In the genomic region with DNA sequence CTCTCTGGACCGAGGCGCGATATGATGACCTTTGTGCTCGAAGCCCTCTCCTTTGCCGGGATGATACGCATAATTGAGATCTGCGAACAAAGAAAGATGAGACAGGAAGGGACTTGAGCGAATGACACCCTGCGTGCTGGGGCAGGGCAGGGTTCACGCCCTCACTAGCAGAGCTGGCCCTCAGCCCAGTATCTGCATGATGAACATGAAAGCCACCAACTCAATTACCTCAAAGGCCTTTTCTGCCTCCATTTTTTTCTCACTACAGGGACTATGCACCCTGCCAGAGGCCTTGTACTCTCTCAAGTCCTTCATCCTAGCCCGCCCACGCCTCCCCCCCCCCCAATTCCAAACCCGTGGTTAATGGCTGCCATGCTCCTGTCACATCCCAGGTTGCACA, we compare ENCODE assay signal across 14 mouse cellular contexts. TPM values are rescaled to one million over a fixed set of nuclear protein-coding genes. Genes with fewer than 3 reads are reported as not detected.
A peak's percentile ranks its signal among the peaks of the same experiment; 100 is the strongest.
DNase-seq lines count a peak whose midpoint lies in the region; ATAC-seq lines count a peak whose summit lies in the region.
"Had no signal": no experiment of that assay in that cellular context is flagged by ENCODE, and none has a peak within 500 bp of the region (broad histone marks: within the 10 kb centered on the region; RNA-seq: fewer than 3 reads in every experiment).

No protein-coding gene starts in this region.

- peaks cover 38% of the 10 kb centered on the region for H3K4me1 ChIP-seq in heart, embryonic 13.5 days
- no peaks in the 10 kb centered on the region for H3K4me1 ChIP-seq in heart, embryonic 11.5 days (ENCODE audit: control insufficient read depth, insufficient read depth, low read length)
- H3K4me1 ChIP-seq in kidney, embryonic 16.5 days (ENCODE audit: insufficient read depth, low read length): no peaks in the 10 kb centered on the region

- peak overlapping the region; percentile 1; the same call in 1 of the 2 replicates for H3K4me2 ChIP-seq in heart, embryonic 13.5 days
- H3K4me2 ChIP-seq in heart, embryonic 11.5 days: no peak overlapping the region
- no peak overlapping the region for H3K4me2 ChIP-seq in kidney, embryonic 16.5 days (replicated peaks; ENCODE audit: low read depth, low read length)
- H3K4me2 ChIP-seq: neural tube, embryonic 13.5 days had no signal

- H3K27ac ChIP-seq in heart, embryonic 13.5 days (replicated peaks): no peak overlapping the region; the same call in 1 of the 2 replicates
- no peak overlapping the region for H3K27ac ChIP-seq in heart, embryonic 11.5 days (ENCODE audit: low read depth, low read length)
- no peak overlapping the region for H3K27ac ChIP-seq in kidney, embryonic 16.5 days (ENCODE audit: low read length)
- H3K27ac ChIP-seq: liver, embryonic 14.5 days; neural tube, embryonic 13.5 days had no signal

- H3K27me3 ChIP-seq in heart, embryonic 13.5 days (replicated peaks): peaks cover 16% of the 10 kb centered on the region
- H3K27me3 ChIP-seq in heart, embryonic 11.5 days (ENCODE audit: control insufficient read depth, insufficient read depth, low read length): no peaks in the 10 kb centered on the region
- no peaks in the 10 kb centered on the region for H3K27me3 ChIP-seq in kidney, embryonic 16.5 days (ENCODE audit: insufficient read depth, low read length)
- H3K27me3 ChIP-seq: neural tube, embryonic 13.5 days had no signal

- H3K9me3 ChIP-seq in heart, embryonic 13.5 days: no peaks in the 10 kb centered on the region
- H3K9me3 ChIP-seq in heart, embryonic 11.5 days (replicated peaks; ENCODE audit: control insufficient read depth, low read length): no peaks in the 10 kb centered on the region
- H3K9me3 ChIP-seq in kidney, embryonic 16.5 days (ENCODE audit: low read length): no peaks in the 10 kb centered on the region
- H3K9me3 ChIP-seq: neural tube, embryonic 13.5 days had no signal

- peak; percentile 30 to 43 for DNase-seq in kidney, postnatal 4 days
- DNase-seq in Muller cell, postnatal 12 days (ENCODE audit: inconsistent ontology term): peak; percentile 62
- peak; percentile 33 for DNase-seq in fat pad, adult 2 months (ENCODE audit: extremely low read depth, low read depth, low spot score)
- DNase-seq in right cerebral cortex, postnatal 25 days: no peak
- DNase-seq: adrenal gland, adult 8-10 months; cerebellum, adult 2 months; heart, postnatal 10 days; lung, postnatal 14 days had no signal

- no peaks in the 10 kb centered on the region for H3K36me3 ChIP-seq in heart, embryonic 13.5 days
- no peaks in the 10 kb centered on the region for H3K36me3 ChIP-seq in heart, embryonic 11.5 days (ENCODE audit: control insufficient read depth, insufficient read depth, low read length)
- H3K36me3 ChIP-seq in kidney, embryonic 16.5 days (ENCODE audit: insufficient read depth, low read length): no peaks in the 10 kb centered on the region
- H3K36me3 ChIP-seq: neural tube, embryonic 13.5 days had no signal

- ATAC-seq in heart, embryonic 13.5 days (ENCODE audit: extremely low read depth, insufficient number of reproducible peaks, low FRiP score, low TSS enrichment): no peak
- no peak for ATAC-seq in heart, embryonic 11.5 days (replicated peaks; ENCODE audit: insufficient number of reproducible peaks, low FRiP score, low TSS enrichment)
- no peak for ATAC-seq in kidney, embryonic 16.5 days (ENCODE audit: low FRiP score, low TSS enrichment)

- no peak overlapping the region for H3K9ac ChIP-seq in heart, embryonic 13.5 days
- no peak overlapping the region for H3K9ac ChIP-seq in heart, embryonic 11.5 days (ENCODE audit: low read depth, low read length)
- H3K9ac ChIP-seq in kidney, embryonic 16.5 days (replicated peaks; ENCODE audit: low read length): no peak overlapping the region
- H3K9ac ChIP-seq: liver, embryonic 14.5 days; neural tube, embryonic 13.5 days had no signal

- WGBS in heart, embryonic 13.5 days: 58% methylated on average over 13 of the region's 13 CpGs
- 76% methylated on average over 13 of the region's 13 CpGs for WGBS in heart, embryonic 11.5 days (ENCODE audit: insufficient replicate concordance)
- WGBS in kidney, embryonic 16.5 days: 55% methylated on average over 13 of the region's 13 CpGs

- no peak overlapping the region for H3K4me3 ChIP-seq in heart, embryonic 13.5 days
- H3K4me3 ChIP-seq in heart, embryonic 11.5 days (ENCODE audit: low read depth, low read length): no peak overlapping the region
- H3K4me3 ChIP-seq in kidney, embryonic 16.5 days (ENCODE audit: low read length): no peak overlapping the region
- H3K4me3 ChIP-seq: erythroblast, embryonic 14.5 days; neural tube, embryonic 13.5 days had no signal

RNA-seq across cellular contexts. Expression of gene Rplp1, which starts 29.4 kb away (rescaled TPM):
- 913 and 1,036 TPM in 2 replicates for polyA plus RNA-seq in heart, embryonic 13.5 days (2015; fragmentation: Nextera tagmentation; extraction: Ambion mirVana)
- polyA plus RNA-seq in heart, embryonic 11.5 days (2014; fragmentation: Nextera tagmentation; extraction: Ambion mirVana): 963 and 1,096 TPM in 2 replicates
- polyA plus RNA-seq in kidney, embryonic 16.5 days (2015; fragmentation: Nextera tagmentation; extraction: Ambion mirVana): 1,273 and 1,285 TPM in 2 replicates
